Mouse (Mus musculus) heart, embryonic 13.5 days (tissue): ENCODE results near the gene Eaf1. TPM values are rescaled to one million over a fixed set of nuclear protein-coding genes. Genes with fewer than 3 reads are reported as not detected.
A peak's percentile ranks its signal among the peaks of the same experiment; 100 is the strongest.

Source experiments
- ATAC-seq: fragments of 200-750 bp; cut with Nextera tagmentation; 2 replicates; pipeline ENCODE4 v1.8.0; 2017; ENCODE audit warnings: moderate TSS enrichment; ENCODE audit not compliant: insufficient number of reproducible peaks, low FRiP score, low TSS enrichment; ENCODE audit errors: extremely low read depth
- H3K27ac ChIP-seq: fragments of 300-500 bp; sonication (generic); replicated peaks from 2 replicates; pipeline ENCODE4 v1.5.1; 2015; ENCODE audit warnings: moderate library complexity, mild to moderate bottlenecking, inconsistent platforms
- H3K27me3 ChIP-seq: fragments of 300-500 bp; sonication (generic); replicated peaks from 2 replicates; pipeline ENCODE4 v1.6.1; 2015; ENCODE audit warnings: mild to moderate bottlenecking, inconsistent platforms
- H3K36me3 ChIP-seq: fragments of 300-500 bp; sonication (generic); 2 replicates; pipeline ENCODE4 v1.6.1; 2015; ENCODE audit warnings: mild to moderate bottlenecking, inconsistent platforms
- H3K4me1 ChIP-seq: fragments of 300-500 bp; sonication (generic); 2 replicates; pipeline ENCODE4 v1.6.1; 2015; ENCODE audit warnings: inconsistent platforms
- H3K4me2 ChIP-seq: fragments of 300-500 bp; sonication (generic); 2 replicates; pipeline ENCODE4 v1.6.1; 2015; ENCODE audit warnings: inconsistent platforms, mild to moderate bottlenecking, moderate library complexity
- H3K4me3 ChIP-seq: fragments of 300-500 bp; sonication (generic); 2 replicates; pipeline ENCODE4 v1.5.1; 2015; ENCODE audit warnings: moderate library complexity, mild to moderate bottlenecking, inconsistent platforms
- H3K9ac ChIP-seq: fragments of 300-500 bp; sonication (generic); 2 replicates; pipeline ENCODE4 v1.6.1; 2015; ENCODE audit warnings: inconsistent platforms, mild to moderate bottlenecking, moderate library complexity
- H3K9me3 ChIP-seq: fragments of 300-500 bp; sonication (generic); 2 replicates; pipeline ENCODE4 v1.6.1; 2016; ENCODE audit warnings: inconsistent platforms
- WGBS: fragments of 180-500 bp; shearing (Covaris S2); methylation state at CpG from one replicate; pipeline ENCODE4 v1.1.7; 2015; ENCODE audit warnings: mixed read lengths; 5-methylcytosine and 5-hydroxymethylcytosine counted together
- polyA plus RNA-seq: library from polyadenylated mRNA; unstranded; fragments of >200 nt; fragmentation: Nextera tagmentation; extraction: Ambion mirVana; gene quantifications from 2 replicates; pipeline ENCODE4 v1.2.1, GENCODE M21; 2015

Eaf1 gene
- polyA plus RNA-seq, 1 experiment from 2014 or later: 11.7 TPM

DNA sequence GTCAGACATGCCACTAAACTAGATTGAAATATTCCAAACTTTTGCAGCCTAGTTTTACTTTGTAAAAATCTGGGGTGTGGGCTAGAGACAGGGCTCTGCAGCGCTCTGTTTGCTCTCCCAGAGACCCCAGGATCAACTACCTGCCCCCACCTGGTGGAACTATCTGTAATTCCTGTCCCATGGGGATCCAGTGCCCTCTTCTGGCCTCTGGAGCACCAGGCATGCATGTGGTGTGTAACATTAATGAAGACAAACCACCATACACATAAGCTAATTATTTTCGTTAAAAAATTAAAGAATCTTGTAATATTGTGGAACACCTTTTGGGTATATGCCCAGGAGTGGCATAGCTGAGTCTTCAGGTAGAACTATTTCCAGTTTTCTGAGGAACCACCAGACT lies 20.9 kb upstream of the Eaf1 start:
- no peak overlapping the region for H3K4me3 ChIP-seq
- H3K27me3 ChIP-seq: no peaks in the 10 kb centered on the region
- 81% methylated on average over 2 of the region's 2 CpGs for WGBS
- no peaks in the 10 kb centered on the region for H3K9me3 ChIP-seq
- peaks cover 16% of the 10 kb centered on the region for H3K36me3 ChIP-seq
- ATAC-seq: no peak
- no peaks in the 10 kb centered on the region for H3K4me1 ChIP-seq
- no peak overlapping the region for H3K27ac ChIP-seq
- H3K9ac ChIP-seq: no peak overlapping the region
- no peak overlapping the region for H3K4me2 ChIP-seq

- H3K4me1 ChIP-seq: no peaks in the 10 kb centered on the region
- H3K36me3 ChIP-seq: peaks cover 96% of the 10 kb centered on the region
- no peak overlapping the region for H3K4me3 ChIP-seq
- H3K9ac ChIP-seq: no peak overlapping the region
- WGBS: 88% methylated on average over 5 of the region's 5 CpGs
- H3K9me3 ChIP-seq: no peaks in the 10 kb centered on the region
- H3K4me2 ChIP-seq: no peak overlapping the region
- no peak for ATAC-seq
- no peak overlapping the region for H3K27ac ChIP-seq
- no peaks in the 10 kb centered on the region for H3K27me3 ChIP-seq
Observed at GRCm38 (mm10) chr14:31482417-31482816, 11.8 kb upstream of the Eaf1 start.

DNA sequence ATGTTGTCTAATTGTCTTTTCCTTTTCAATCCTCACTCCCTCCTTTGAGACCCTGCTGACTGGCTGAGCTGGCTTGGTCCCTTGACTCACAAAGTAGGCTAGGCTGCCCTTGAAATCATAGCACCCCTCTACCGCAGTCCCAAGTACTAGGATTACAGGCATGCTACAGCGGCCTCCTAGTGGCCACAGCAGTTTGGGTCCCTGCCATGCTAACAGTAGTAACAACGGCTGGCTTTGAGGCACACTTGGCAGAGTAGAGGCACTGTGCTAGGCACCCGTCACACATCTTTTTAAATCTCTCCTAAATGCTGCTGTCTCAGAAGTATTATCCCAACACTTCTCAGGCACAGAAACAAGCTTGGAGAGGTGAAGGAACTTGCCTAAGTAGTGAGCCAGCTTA lies 7.7 kb upstream of the Eaf1 start:
- H3K27me3 ChIP-seq: no peaks in the 10 kb centered on the region
- no peaks in the 10 kb centered on the region for H3K4me1 ChIP-seq
- H3K27ac ChIP-seq: no peak overlapping the region
- no peaks in the 10 kb centered on the region for H3K9me3 ChIP-seq
- ATAC-seq: no peak
- no peak overlapping the region for H3K9ac ChIP-seq
- no peak overlapping the region for H3K4me2 ChIP-seq
- 79% methylated on average over 4 of the region's 4 CpGs for WGBS
- no peak overlapping the region for H3K4me3 ChIP-seq
- H3K36me3 ChIP-seq: peaks cover 96% of the 10 kb centered on the region

DNA sequence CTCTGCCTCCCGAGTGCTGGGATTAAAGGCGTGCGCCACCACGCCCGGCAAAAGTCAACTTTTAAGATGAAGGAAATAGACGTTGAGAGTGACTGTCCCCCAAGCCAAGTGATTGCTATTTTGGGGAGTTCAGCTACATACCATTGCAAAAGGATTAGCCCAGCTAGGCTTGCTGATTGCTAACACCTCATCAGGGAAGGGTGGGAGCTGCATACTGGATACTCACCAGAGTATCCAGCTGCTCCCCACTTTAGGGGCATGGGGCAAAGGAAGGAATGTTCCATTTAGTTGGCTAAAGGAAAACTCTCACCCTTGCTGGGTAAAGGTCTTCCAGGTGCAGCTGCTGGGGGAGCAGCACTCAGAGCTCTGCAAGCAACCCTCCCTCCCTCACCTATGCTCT lies 6.1 kb upstream of the Eaf1 start:
- H3K36me3 ChIP-seq: peaks cover 95% of the 10 kb centered on the region
- no peak overlapping the region for H3K4me2 ChIP-seq
- H3K4me3 ChIP-seq: no peak overlapping the region
- no peak overlapping the region for H3K9ac ChIP-seq
- peaks cover 5% of the 10 kb centered on the region for H3K4me1 ChIP-seq
- WGBS: 88% methylated on average over 6 of the region's 6 CpGs
- H3K27me3 ChIP-seq: no peaks in the 10 kb centered on the region
- ATAC-seq: no peak
- H3K9me3 ChIP-seq: no peaks in the 10 kb centered on the region
- no peak overlapping the region for H3K27ac ChIP-seq

DNA sequence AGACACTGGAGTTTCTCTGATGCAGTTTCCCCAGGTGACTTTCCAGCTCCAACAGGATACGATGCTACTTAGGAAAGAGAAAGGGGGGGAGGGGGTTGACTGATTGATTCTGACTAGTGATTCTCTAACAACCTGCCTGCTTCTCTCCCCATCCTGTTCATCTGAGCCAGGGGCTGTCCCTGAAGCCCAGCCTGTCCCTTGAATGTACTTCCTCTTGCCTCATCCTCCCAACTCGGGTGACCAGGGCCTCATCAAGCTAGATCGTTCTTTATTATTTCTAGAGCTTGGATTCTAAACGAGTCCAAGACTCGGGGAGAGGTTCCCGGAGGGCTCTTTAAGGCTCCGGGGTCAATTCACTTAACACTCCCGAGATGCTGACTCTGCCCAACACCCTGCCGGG lies 298 bp upstream of the Eaf1 start:
- Histone ChIP-seq H3K4me3 (peak overlapping the region; percentile 85), H3K27ac (peak overlapping the region; percentile 87; the same call in 1 of the 2 replicates), H3K4me2 (peak overlapping the region; percentile 89), H3K9me3 (no peaks in the 10 kb centered on the region), H3K36me3 (peaks cover 53% of the 10 kb centered on the region), H3K9ac (peak overlapping the region; percentile 94), H3K4me1 (peaks cover 45% of the 10 kb centered on the region), H3K27me3 (no peaks in the 10 kb centered on the region)
- 46% methylated on average over 9 of the region's 9 CpGs for WGBS
- no peak for ATAC-seq

DNA sequence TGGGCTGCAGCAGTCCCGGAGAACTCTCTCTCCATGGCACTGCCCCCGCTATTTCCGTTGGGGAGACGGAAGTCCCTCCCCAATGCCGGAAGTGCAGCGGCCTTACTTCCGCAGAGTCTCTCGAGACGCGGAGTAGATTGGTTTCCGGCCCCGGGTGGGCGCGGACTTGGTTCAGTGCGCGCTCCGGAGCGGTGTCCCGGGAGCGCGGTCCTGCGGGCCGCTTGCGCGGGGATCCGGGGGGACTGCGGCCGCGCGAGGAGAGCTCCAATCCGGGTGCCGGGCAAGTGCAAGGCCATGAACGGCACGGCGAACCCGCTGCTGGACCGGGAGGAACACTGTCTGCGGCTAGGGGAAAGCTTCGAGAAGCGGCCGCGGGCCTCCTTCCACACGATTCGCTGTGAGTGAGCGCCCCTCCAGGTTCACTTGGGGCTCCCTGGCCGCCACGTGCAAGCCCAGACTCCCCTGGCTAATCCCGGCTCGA lies 816 bp downstream of the Eaf1 start, which contains the start of gene Mettl6:
Mettl6 (minus strand) TSS at position 66 of the 481 bp plus-strand sequence.
- peak; percentile 82 for ATAC-seq
- peaks cover 51% of the 10 kb centered on the region for H3K36me3 ChIP-seq
- WGBS: under 1% methylated on average over 49 of the region's 49 CpGs
- peak within 1 kb of the TSS; percentile 94 for H3K9ac ChIP-seq
- peaks cover 45% of the 10 kb centered on the region for H3K4me1 ChIP-seq
- no peaks in the 10 kb centered on the region for H3K9me3 ChIP-seq
- H3K27ac ChIP-seq: peak within 1 kb of the TSS; percentile 87
- no peaks in the 10 kb centered on the region for H3K27me3 ChIP-seq
- H3K4me3 ChIP-seq: peak within 1 kb of the TSS; percentile 85
- peak within 1 kb of the TSS; percentile 89 for H3K4me2 ChIP-seq

DNA sequence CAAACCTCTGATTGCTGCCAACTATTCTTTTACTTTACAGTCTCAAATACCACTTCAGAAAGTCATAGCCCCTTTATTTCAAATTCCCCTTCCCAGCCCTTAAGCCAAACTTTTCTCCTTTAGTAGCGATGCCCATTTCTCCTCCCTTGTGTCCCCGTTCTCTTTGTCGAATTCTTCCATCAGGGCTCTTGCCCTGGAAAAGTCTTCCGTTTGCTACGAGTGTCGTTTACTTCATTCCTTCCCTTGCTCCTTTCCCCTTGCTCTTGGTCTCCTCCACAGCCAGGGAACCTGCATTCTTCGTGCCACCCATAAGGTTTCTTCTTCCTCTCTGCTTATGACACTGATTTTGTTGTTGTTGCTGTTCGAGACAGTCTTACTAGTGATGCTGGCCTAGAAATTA lies 1.3 kb downstream of the Eaf1 start:
- Histone ChIP-seq H3K9ac (peak overlapping the region; percentile 94), H3K4me3 (peak overlapping the region; percentile 85), H3K9me3 (no peaks in the 10 kb centered on the region), H3K36me3 (peaks cover 52% of the 10 kb centered on the region), H3K4me2 (peak overlapping the region; percentile 89), H3K27ac (peak overlapping the region; percentile 87), H3K4me1 (peaks cover 45% of the 10 kb centered on the region), H3K27me3 (no peaks in the 10 kb centered on the region)
- no peak for ATAC-seq
- WGBS: 3% methylated on average over 8 of the region's 8 CpGs

DNA sequence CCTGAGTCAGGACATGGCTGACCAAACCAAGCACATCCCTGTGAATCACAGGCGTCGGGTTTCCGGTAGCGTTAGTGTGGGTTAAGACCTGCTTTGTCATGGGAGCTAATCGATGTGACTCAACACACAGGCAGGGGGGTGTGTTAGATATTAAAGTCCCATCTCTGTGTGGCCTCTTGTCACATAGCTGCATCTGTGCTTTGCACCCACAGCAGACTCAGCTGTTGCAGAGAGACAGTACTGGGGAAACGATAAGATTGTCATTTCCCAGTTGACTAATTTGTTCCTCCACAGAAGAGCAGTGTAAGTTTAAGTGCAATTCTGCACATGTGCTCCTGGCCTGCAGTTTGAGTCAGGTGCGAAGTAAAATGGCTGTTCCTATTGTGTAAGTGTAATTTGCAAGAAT lies 2.0 kb downstream of the Eaf1 start:
- Histone ChIP-seq H3K9ac (peak overlapping the region; percentile 94), H3K4me1 (peaks cover 45% of the 10 kb centered on the region), H3K36me3 (peaks cover 52% of the 10 kb centered on the region), H3K27me3 (no peaks in the 10 kb centered on the region), H3K4me3 (peak overlapping the region; percentile 85), H3K4me2 (peak overlapping the region; percentile 89), H3K27ac (peak overlapping the region; percentile 8; the same call in 1 of the 2 replicates), H3K9me3 (no peaks in the 10 kb centered on the region)
- 40% methylated on average over 7 of the region's 7 CpGs for WGBS
- ATAC-seq: peak; percentile 34; the same call in 1 of the 2 replicates

- Histone ChIP-seq H3K36me3 (peaks cover 64% of the 10 kb centered on the region), H3K27me3 (no peaks in the 10 kb centered on the region), H3K4me2 (no peak overlapping the region), H3K4me3 (no peak overlapping the region), H3K27ac (no peak overlapping the region), H3K9me3 (no peaks in the 10 kb centered on the region), H3K9ac (no peak overlapping the region), H3K4me1 (peaks cover 28% of the 10 kb centered on the region)
- no peak for ATAC-seq
- WGBS: 88% methylated on average over 1 of the region's 1 CpGs
Observed at GRCm38 (mm10) chr14:31499526-31499925, 5.3 kb downstream of the Eaf1 start.

DNA sequence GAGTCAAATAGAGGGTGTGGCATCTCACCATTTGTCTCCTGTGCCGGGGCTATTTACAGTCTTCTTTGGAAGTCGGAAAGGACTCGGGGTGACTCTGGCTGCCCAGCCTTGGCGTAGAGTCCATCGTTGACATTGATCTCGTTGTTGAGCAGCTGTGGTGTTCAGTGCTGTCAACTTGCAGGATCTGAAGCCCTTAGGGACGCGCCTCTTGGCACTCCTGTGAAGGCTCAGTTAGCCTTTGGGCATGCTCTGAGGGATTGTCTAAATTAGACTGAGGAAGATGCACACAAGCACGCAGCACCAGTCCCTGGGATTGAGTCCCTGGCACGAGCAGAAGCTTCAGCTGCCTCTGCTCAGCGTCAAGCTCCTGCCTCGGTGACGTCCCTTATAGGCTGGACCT lies 9.2 kb downstream of the Eaf1 start:
- Histone ChIP-seq H3K9me3 (no peaks in the 10 kb centered on the region), H3K27ac (no peak overlapping the region), H3K4me3 (no peak overlapping the region), H3K36me3 (peaks cover 97% of the 10 kb centered on the region), H3K9ac (no peak overlapping the region), H3K4me2 (no peak overlapping the region), H3K27me3 (no peaks in the 10 kb centered on the region), H3K4me1 (0 out of 2 replicates have a peak, but pooled peaks cover 3% of the 10 kb centered on the region)
- ATAC-seq: no peak
- WGBS: 84% methylated on average over 13 of the region's 13 CpGs

GRCm38 (mm10) chr14:31506456-31506855 lies 12.3 kb downstream of the Eaf1 start:
- peaks cover 92% of the 10 kb centered on the region for H3K36me3 ChIP-seq
- 92% methylated on average over 6 of the region's 6 CpGs for WGBS
- ATAC-seq: no peak

GRCm38 (mm10) chr14:31509911-31510310 lies 15.7 kb downstream of the Eaf1 start:
- H3K4me3 ChIP-seq: no peak overlapping the region
- no peak overlapping the region for H3K9ac ChIP-seq
- no peak overlapping the region for H3K27ac ChIP-seq
- H3K4me2 ChIP-seq: no peak overlapping the region
- H3K4me1 ChIP-seq: 0 out of 2 replicates have a peak, but pooled peaks cover 6% of the 10 kb centered on the region
- ATAC-seq: no peak
- H3K36me3 ChIP-seq: peaks cover 68% of the 10 kb centered on the region
- H3K27me3 ChIP-seq: no peaks in the 10 kb centered on the region
- H3K9me3 ChIP-seq: peaks cover 8% of the 10 kb centered on the region; the same call in 1 of the 2 replicates
- WGBS: 90% methylated on average over 2 of the region's 2 CpGs

More at GRCm38 (mm10) chr14:31506456-31506855, 12.3 kb downstream of the Eaf1 start:
- H3K27ac ChIP-seq: no peak overlapping the region
- no peaks in the 10 kb centered on the region for H3K27me3 ChIP-seq
- no peak overlapping the region for H3K4me3 ChIP-seq
- no peaks in the 10 kb centered on the region for H3K9me3 ChIP-seq
- no peak overlapping the region for H3K4me2 ChIP-seq
- no peak overlapping the region for H3K9ac ChIP-seq
- 0 out of 2 replicates have a peak, but pooled peaks cover 6% of the 10 kb centered on the region for H3K4me1 ChIP-seq
